Mouse (Mus musculus) granulocyte monocyte progenitor cell, adult 5-6 weeks (primary cell): ENCODE measurements at regions not wholly inside any gene's neighbourhood (a gene's known extent, or its start where the extent isn't known, plus 50 kb on each side); places are given as distances from the start of the nearest gene placed in this dataset.

Experiments used
- ATAC-seq: replicated peaks from 2 replicates; pipeline ENCODE4 v1.8.0; 2016; ENCODE audit warnings: mild to moderate bottlenecking, moderate TSS enrichment, inconsistent platforms; ENCODE audit not compliant: poor library complexity, severe bottlenecking

- no peak for ATAC-seq
Observed at GRCm38 (mm10) chr13:52011001-52011400, 164.5 kb downstream of the Gadd45g start.

- ATAC-seq = no peak
Observed at GRCm38 (mm10) chr13:52013182-52013581, 166.7 kb downstream of the Gadd45g start.

DNA sequence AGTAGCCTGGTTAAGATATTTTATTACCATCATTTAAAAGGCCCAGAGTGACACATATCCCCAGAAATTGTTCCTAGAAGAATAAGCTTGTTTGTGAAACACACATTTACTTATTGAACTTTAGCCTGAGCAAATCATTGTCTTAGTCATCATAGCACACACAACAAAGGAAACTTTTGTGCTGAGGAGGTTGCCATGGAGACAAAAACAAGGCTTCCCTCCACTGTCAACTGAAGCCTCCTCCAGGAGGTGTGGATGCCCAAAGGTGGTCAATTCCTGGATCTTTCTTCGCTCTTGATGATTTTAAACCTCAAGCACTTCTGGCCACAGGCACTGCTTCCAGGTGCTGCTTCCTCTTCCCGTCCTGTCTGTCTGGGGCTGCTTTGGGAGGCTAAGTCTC, 167.3 kb downstream of the Gadd45g start:
- ATAC-seq = no peak

DNA sequence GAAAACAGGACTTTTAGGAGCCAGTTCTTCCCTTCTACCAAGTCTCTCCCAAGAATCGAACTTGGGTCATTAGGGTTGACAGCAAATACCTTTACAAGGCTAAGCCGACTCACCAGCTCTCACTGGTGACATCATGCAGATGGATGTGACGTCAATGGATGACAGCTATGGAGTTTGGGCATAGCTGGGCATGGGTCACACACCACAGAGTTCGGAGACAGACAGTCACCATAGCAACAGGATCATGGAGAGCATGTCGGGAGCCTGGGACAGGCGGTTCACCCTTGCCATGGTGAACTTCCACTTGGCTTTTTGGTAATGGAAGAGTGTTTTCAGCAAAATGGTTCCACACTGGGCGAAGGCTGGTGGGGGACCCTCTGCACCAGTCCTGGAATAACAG, 168.1 kb downstream of the Gadd45g start:
- no peak for ATAC-seq

DNA sequence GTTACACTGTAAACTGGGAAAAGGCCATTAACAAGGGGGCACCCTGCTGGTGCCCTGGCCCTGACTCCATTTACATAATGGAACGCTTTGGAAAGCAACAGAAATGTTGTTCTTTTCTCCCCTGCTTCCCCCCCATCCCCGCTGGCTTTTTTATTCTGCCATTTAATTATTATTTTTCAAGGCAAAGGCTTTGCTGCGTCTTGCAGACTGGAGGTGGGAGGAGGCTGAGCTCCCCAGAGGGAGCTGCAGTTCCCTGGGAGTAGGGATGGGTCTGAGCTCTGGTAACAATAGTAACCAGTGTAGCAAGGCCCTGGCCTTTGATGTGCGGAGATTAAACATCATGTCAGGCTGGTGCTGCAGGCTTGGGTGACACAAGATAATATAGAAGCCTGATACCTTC, 168.6 kb downstream of the Gadd45g start:
- no peak for ATAC-seq

DNA sequence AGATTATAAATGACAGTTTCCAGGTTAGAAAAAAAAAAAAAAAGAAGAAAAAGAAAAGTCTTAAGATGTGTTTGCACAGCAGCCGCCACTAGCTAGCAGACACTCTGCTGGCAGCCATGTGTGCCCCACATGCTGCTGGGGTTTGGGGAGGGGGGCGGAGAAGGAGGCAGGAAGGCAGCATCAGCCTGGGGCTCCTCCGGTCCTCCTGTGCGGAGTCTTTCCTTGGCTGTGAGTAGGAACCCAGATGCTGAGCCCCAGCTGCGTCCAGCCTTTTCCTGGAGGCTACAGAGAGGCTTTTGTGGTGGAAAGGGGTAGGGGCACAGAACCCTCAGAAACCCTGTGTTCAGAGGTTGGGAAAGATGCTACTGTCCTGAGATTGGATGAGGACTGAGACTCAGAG, 169.0 kb downstream of the Gadd45g start:
- no peak for ATAC-seq

- peak; percentile 28; the same call in 1 of the 2 replicates for ATAC-seq
Observed at GRCm38 (mm10) chr13:52017598-52018190, 171.2 kb downstream of the Gadd45g start.

DNA sequence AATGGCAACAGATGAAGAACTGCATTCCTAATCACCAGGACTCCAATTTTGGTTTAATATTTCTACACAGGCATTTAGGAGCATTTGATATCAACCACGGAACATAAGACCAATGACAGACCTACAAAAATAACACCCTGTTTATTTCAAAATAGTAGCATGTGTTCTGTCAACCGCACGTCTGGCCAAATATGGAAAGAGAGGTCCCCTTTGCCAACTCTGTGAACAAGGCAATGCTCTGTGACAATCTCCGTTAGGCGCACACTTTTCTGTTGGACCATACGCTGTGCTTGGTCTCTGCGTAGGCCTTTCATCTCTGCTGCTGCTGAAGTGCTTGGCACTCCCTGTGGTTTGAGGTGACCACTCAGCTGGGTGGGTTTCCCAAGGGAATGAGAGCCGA, 173.2 kb downstream of the Gadd45g start:
- ATAC-seq = no peak

GRCm38 (mm10) chr13:52021150-52021549, 174.7 kb downstream of the Gadd45g start:
- no peak for ATAC-seq

DNA sequence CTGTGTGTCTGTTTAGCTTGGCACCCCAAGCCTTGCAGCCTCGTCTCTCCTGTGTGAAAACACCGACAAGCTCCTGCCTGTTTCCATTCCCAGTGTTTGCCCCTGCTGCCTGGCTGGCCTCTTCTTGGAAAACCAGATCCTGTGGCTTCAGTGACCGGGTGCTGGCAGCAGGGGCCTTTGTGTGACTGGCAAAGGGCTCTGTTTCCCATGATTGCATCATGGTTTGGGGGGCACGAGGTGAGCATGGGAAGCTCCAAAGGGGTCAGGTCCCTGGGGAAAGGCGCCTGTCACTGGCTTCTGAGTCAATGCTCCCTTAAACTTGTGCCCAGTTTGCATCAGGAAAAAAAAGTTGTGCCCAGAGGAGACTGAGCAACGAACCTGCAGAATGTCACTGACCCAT, 175.3 kb downstream of the Gadd45g start:
- no peak for ATAC-seq

DNA sequence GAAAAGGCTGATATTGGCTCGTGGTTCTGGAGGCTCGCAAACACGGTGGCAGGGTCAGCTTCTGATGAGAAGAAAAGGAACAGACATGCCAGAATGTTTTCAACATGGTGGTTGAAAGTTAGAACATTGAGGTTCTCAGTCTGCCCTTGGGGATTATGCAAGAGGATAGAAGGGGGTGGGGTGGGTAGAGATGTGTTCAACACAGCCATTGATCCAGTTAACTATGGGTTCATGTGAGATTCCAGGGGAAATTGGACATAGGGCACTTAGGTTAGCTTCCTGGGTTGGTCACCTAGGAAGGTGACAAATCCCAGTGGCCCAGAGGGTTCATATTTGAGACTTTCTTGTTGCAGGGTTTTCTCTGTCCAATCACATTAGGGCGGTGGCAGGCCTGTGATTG, 176.1 kb downstream of the Gadd45g start:
- ATAC-seq = no peak

DNA sequence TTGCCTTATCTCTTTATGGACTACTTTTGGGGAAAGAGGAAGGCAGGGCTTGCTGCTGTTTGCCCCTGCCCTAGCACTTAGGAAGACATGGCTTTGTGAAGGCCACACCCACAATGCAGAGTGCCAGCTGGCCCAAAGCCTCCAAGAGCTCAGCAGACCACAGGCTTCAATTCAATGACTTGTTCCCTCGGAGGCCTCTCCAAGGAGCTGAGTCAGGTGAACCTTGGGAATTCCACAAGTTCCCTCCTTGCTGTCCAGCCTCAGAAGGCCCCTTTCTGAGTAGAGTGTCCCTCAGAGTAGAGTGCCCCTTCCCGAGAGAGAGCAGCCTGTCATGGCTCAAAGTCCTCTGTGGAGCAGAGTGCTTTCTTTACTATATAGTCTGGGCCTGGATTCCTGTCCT, 177.9 kb downstream of the Gadd45g start:
- ATAC-seq = no peak; the same call in 1 of the 2 replicates

DNA sequence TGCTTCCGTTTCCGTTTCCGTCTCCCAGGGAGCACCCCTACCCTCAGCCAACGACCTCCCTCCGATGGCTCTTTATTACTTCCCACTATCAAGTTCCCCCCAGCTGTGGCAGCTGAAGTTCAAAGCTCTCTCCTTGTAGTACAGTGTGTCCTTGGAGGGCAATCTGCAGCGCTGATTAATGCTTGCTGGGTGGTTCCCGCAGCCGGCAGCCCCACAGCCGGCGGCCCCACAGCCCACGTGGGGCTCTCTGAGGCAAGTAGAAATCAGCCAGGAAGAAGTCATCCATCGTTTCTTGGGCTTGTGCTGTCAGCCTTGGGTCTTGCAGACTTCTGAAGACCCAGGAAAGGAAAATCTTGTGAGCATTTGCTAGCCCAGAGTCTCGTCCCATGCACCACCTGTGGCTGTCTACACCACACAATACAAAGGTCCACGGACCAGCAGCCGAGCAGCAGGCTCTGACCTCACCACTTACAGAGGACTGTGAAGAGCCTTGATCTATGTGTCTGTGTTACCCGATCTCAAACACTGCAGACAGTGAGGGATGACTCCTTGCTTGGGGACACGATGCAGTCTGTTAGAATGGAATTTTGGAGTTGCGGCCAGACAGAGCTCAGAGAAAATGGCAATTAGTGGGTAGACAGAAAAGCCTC, 178.5 kb downstream of the Gadd45g start:
- ATAC-seq = peak; percentile 54

- ATAC-seq = peak; percentile 10; the same call in 1 of the 2 replicates
Observed at GRCm38 (mm10) chr13:52025482-52025848, 179.0 kb downstream of the Gadd45g start.

DNA sequence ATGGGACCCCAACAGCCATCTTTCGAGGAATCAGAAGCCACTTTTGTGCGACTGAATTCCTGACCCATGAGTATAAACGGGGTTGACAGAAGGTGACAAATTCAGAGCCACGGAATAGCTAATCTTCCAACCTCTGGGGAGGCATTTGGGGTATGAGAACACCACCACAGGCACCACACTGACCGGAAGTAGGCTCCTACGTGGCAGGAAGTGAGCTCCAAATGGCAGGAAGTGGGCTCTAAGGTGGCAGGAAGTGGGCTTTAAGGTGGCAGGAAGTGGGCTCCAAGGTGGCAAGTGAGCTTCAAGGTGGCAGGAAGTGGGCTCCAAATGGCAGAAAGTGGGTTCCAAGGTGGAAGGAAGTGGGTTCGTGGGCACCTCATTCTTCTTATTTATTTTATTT, 179.8 kb downstream of the Gadd45g start:
- ATAC-seq = peak; percentile 64

GRCm38 (mm10) chr13:52029868-52030422, 183.5 kb downstream of the Gadd45g start:
- ATAC-seq = no peak

GRCm38 (mm10) chr13:52031465-52031864, 185.0 kb downstream of the Gadd45g start:
- ATAC-seq = peak; percentile 83

DNA sequence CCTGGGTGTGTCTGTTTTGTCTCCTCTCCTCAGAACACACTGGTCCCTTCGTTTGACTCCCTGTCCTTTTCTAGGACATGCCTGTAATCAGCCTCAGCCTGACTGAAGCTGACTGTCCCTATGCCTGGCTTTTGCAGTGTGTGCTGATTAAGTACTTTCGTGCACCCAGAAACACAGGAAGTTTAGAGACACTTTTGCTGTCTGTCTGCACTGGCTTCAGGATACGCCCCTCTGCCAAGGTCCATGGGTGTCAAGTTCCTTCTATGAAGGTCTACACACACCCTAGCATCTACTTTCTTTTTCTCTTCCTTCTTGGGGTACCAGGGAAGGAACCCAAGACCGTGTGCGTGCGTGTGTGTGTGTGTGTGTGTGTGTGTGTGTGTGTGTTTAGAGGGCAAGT, 189.3 kb downstream of the Gadd45g start:
- ATAC-seq = peak; percentile 42

DNA sequence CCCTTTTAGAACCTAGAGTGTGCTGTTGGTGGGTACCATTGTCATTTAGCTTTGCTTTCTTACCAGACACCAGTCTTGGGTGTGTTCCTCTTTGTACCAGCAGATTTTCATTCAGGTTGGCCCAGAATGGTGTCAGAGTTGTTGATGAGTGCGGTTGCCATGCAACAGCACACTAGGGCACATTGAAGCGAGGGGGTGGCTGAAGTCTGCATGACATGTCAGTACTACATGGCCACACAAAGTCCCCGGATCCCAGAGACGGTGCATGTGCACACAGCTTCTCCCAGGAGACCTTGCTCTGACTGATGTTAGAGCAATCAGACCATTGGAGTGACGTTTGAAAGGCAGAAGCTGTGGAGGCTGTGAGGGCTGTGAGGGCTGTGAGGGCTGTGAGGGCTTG, 189.9 kb downstream of the Gadd45g start:
- ATAC-seq = peak; percentile 24

GRCm38 (mm10) chr13:52037218-52037617, 190.7 kb downstream of the Gadd45g start:
- no peak for ATAC-seq

DNA sequence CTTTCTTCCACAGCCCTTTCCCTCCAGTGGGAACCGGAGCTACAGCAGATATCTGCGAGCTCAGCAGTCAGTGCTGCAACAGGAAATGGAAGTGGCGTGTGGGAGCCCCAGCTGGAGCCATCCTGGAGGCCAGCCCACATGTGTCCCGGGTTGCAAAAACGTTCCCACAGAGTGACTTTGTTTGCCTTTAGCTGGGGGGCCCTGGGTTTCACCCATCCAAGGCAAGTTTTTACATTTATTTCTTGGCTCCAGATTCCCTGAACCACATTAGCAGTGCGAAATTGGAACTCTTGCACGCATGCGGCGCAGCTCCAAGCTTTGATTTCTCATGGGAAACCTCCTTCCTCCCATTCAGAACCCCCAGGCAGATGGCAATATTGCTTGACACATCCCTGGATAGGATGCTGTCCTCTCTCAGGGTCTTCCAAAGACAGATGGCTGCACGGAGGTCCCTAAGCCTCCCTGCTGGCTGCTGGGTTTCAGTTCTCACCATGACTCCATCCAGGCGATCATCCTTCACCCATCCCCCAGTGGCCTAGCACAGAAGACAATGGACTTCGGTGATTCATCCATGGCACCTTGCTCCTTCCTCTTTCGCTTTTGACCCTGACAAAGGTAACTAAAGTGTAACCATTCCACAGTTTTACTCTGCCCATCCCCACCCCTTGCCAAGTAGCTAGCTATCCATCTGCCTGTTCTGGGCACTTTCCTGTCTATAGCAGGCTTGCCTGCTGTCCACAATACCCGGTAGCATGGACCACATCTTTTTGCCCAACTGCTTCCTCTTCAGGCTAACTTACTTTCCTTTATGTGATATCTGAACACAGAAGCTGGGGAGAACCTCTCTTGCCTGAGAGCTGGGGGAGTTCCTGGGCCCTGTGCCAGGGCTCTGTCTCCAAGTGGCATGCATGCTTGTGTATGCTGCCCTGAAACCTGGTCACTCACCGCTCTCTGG, 195.3 kb downstream of the Gadd45g start:
- peak; percentile 76 for ATAC-seq
